Mouse (Mus musculus) liver, embryonic 15.5 days (tissue): ENCODE data around the gene Prdx6. TPM values are rescaled to one million over a fixed set of nuclear protein-coding genes. Genes with fewer than 3 reads are reported as not detected.
"Not testable (repeated sequence)": the region's sequence is repeated elsewhere in the genome, so short reads cannot be mapped to it uniquely, and the experiment has no call there.

Experiments
- ATAC-seq: fragments of 200-750 bp; cut with Nextera tagmentation; 2 replicates; pipeline ENCODE4 v1.8.0; 2017; ENCODE audit warnings: moderate number of reproducible peaks, mild to moderate bottlenecking, moderate library complexity; ENCODE audit not compliant: insufficient read depth
- H3K27ac ChIP-seq: fragments of 300-500 bp; sonication (generic); replicated peaks from 2 replicates; pipeline ENCODE4 v1.5.1; 2015; ENCODE audit warnings: mild to moderate bottlenecking, inconsistent platforms
- H3K27me3 ChIP-seq: fragments of 300-500 bp; sonication (generic); 2 replicates; pipeline ENCODE4 v1.6.1; 2015; ENCODE audit warnings: mild to moderate bottlenecking, inconsistent platforms
- H3K36me3 ChIP-seq: fragments of 300-500 bp; sonication (generic); replicated peaks from 2 replicates; pipeline ENCODE4 v1.6.1; 2015; ENCODE audit warnings: moderate library complexity, mild to moderate bottlenecking, inconsistent platforms
- H3K4me1 ChIP-seq: fragments of 300-500 bp; sonication (generic); replicated peaks from 2 replicates; pipeline ENCODE4 v1.6.1; 2015; ENCODE audit warnings: inconsistent platforms
- H3K4me2 ChIP-seq: fragments of 300-500 bp; sonication (generic); 2 replicates; pipeline ENCODE4 v1.6.1; 2015; ENCODE audit warnings: moderate library complexity, mild to moderate bottlenecking, inconsistent platforms
- H3K4me3 ChIP-seq: fragments of 300-500 bp; sonication (generic); replicated peaks from 2 replicates; pipeline ENCODE4 v1.5.1; 2015; ENCODE audit warnings: mild to moderate bottlenecking, inconsistent platforms
- H3K9ac ChIP-seq: fragments of 300-500 bp; sonication (generic); 2 replicates; pipeline ENCODE4 v1.6.1; 2015; ENCODE audit warnings: moderate library complexity, mild to moderate bottlenecking, inconsistent platforms
- H3K9me3 ChIP-seq: fragments of 300-500 bp; sonication (generic); replicated peaks from 2 replicates; pipeline ENCODE4 v1.6.1; 2016; ENCODE audit warnings: inconsistent platforms
- WGBS: fragments of 180-500 bp; shearing (Covaris S2); methylation state at CpG from one replicate; pipeline ENCODE4 v1.1.7; 2015; ENCODE audit warnings: mixed read lengths; ENCODE audit not compliant: insufficient replicate concordance; 5-methylcytosine and 5-hydroxymethylcytosine counted together
- polyA plus RNA-seq: library from polyadenylated mRNA; unstranded; fragments of >200 nt; fragmentation: Nextera tagmentation; extraction: Ambion mirVana; gene quantifications from 2 replicates; pipeline ENCODE4 v1.2.1, GENCODE M21; 2015

Prdx6 gene
- polyA plus RNA-seq, 1 experiment from 2014 or later = 354 TPM

GRCm38 (mm10) chr1:161224837-161225236 is 26.2 kb downstream of the Prdx6 start:
- no peak for ATAC-seq
- H3K27ac ChIP-seq = no peak overlapping the region
- H3K9me3 ChIP-seq = no peaks in the 10 kb centered on the region
- no peaks in the 10 kb centered on the region for H3K27me3 ChIP-seq
- WGBS = 43% methylated on average over 5 of the region's 5 CpGs
- H3K4me3 ChIP-seq = no peak overlapping the region
- H3K4me1 ChIP-seq = no peaks in the 10 kb centered on the region
- H3K36me3 ChIP-seq = no peaks in the 10 kb centered on the region
- no peak overlapping the region for H3K4me2 ChIP-seq
- H3K9ac ChIP-seq = no peak overlapping the region

GRCm38 (mm10) chr1:161219816-161220215 is 31.2 kb downstream of the Prdx6 start:
- Histone ChIP-seq H3K36me3 (no peaks in the 10 kb centered on the region), H3K27ac (no peak overlapping the region), H3K9ac (no peak overlapping the region), H3K27me3 (no peaks in the 10 kb centered on the region), H3K4me3 (no peak overlapping the region), H3K9me3 (no peaks in the 10 kb centered on the region), H3K4me1 (no peaks in the 10 kb centered on the region), H3K4me2 (no peak overlapping the region)
- WGBS = 42% methylated on average over 3 of the region's 3 CpGs
- ATAC-seq = no peak

- Histone ChIP-seq H3K9me3 (no peaks in the 10 kb centered on the region), H3K27ac (no peak overlapping the region), H3K4me1 (no peaks in the 10 kb centered on the region), H3K27me3 (no peaks in the 10 kb centered on the region), H3K4me3 (no peak overlapping the region), H3K36me3 (no peaks in the 10 kb centered on the region), H3K4me2 (no peak overlapping the region), H3K9ac (no peak overlapping the region)
- WGBS = 31% methylated on average over 4 of the region's 4 CpGs
- ATAC-seq = no peak
Measured at GRCm38 (mm10) chr1:161214465-161214864, 36.6 kb downstream of the Prdx6 start.

GRCm38 (mm10) chr1:161199856-161200255 is 51.2 kb downstream of the Prdx6 start:
- no peak overlapping the region for H3K27ac ChIP-seq
- peaks cover 7% of the 10 kb centered on the region for H3K4me1 ChIP-seq
- no peaks in the 10 kb centered on the region for H3K9me3 ChIP-seq
- H3K36me3 ChIP-seq = no peaks in the 10 kb centered on the region
- H3K4me2 ChIP-seq = no peak overlapping the region
- peaks cover 3% of the 10 kb centered on the region; the same call in 1 of the 2 replicates for H3K27me3 ChIP-seq
- 33% methylated on average over 5 of the region's 5 CpGs for WGBS
- no peak for ATAC-seq
- H3K4me3 ChIP-seq = no peak overlapping the region
- H3K9ac ChIP-seq = no peak overlapping the region

GRCm38 (mm10) chr1:161196364-161196763 is 54.7 kb downstream of the Prdx6 start:
- H3K27ac ChIP-seq, H3K9me3 ChIP-seq, H3K4me1 ChIP-seq, H3K36me3 ChIP-seq, ATAC-seq: not testable (repeated sequence)
- H3K4me2 ChIP-seq = peak overlapping the region; percentile 68
- WGBS = 55% methylated on average over 11 of the region's 11 CpGs
- H3K9ac ChIP-seq = 0 out of 2 replicates have a peak overlapping the region, but pooled peaks have one; percentile 44
- H3K4me3 ChIP-seq = peak overlapping the region; percentile 54
- peaks cover 16% of the 10 kb centered on the region for H3K27me3 ChIP-seq

- under 1% methylated on average over 16 of the region's 16 CpGs for WGBS
- no peak overlapping the region for H3K27ac ChIP-seq
- H3K9me3 ChIP-seq = no peaks in the 10 kb centered on the region
- peak overlapping the region; percentile 44 for H3K9ac ChIP-seq
- peaks cover 18% of the 10 kb centered on the region for H3K27me3 ChIP-seq
- H3K36me3 ChIP-seq = no peaks in the 10 kb centered on the region
- peak overlapping the region; percentile 54 for H3K4me3 ChIP-seq
- peak; percentile 91 for ATAC-seq
- peaks cover 7% of the 10 kb centered on the region for H3K4me1 ChIP-seq
- peak overlapping the region; percentile 68 for H3K4me2 ChIP-seq
Measured at GRCm38 (mm10) chr1:161195541-161196351, 55.3 kb downstream of the Prdx6 start.

- no peak overlapping the region for H3K27ac ChIP-seq
- H3K4me3 ChIP-seq = no peak overlapping the region
- no peak for ATAC-seq
- no peaks in the 10 kb centered on the region; the same call in 1 of the 2 replicates for H3K4me1 ChIP-seq
- peaks cover 18% of the 10 kb centered on the region for H3K27me3 ChIP-seq
- no peaks in the 10 kb centered on the region for H3K36me3 ChIP-seq
- no peak overlapping the region for H3K4me2 ChIP-seq
- WGBS = 51% methylated on average over 9 of the region's 9 CpGs
- H3K9me3 ChIP-seq = no peaks in the 10 kb centered on the region
- no peak overlapping the region for H3K9ac ChIP-seq
Measured at GRCm38 (mm10) chr1:161190253-161190910, 60.6 kb downstream of the Prdx6 start.

Other genes starting within 250 kb of the Prdx6 start
- gene Zbtb37, start 216.4 kb downstream of the Prdx6 start, polyA plus RNA-seq = 1.3 and 2.0 TPM in 2 replicates
- gene Dars2, start 180.6 kb downstream of the Prdx6 start, polyA plus RNA-seq = 29.9 and 30.5 TPM in 2 replicates
- 38.0 and 39.3 TPM in 2 replicates for gene Cenpl, start 180.5 kb downstream of the Prdx6 start, polyA plus RNA-seq
- 4.5 and 5.4 TPM in 2 replicates for gene Klhl20, start 119.7 kb downstream of the Prdx6 start, polyA plus RNA-seq
- gene Ankrd45, start 108.5 kb downstream of the Prdx6 start, polyA plus RNA-seq = 0.02 and 0.09 TPM in 2 replicates
- gene Tex50, start 91.9 kb downstream of the Prdx6 start, polyA plus RNA-seq = not detected in 2 replicates
- not detected in 2 replicates for gene Tnfsf4, start 144.2 kb upstream of the Prdx6 start, polyA plus RNA-seq
- 0.07 TPM in 1 of 2 replicates, not detected in the other for gene Tnfsf18, start 243.4 kb upstream of the Prdx6 start, polyA plus RNA-seq